Mouse (Mus musculus) CH12.LX (cell line): ENCODE results near the gene Pom121l2. TPM values are rescaled to one million over a fixed set of nuclear protein-coding genes. Genes with fewer than 3 reads are reported as not detected.

Source experiments
- DNase-seq: peaks from one replicate; pipeline ENCODE4 v3.0.0-alpha.2; 2013; ENCODE audit errors: extremely low read depth
- H3K27ac ChIP-seq: 2 replicates; pipeline ENCODE4 v1.5.1; 2012; ENCODE audit warnings: low read depth, mild to moderate bottlenecking, control low read depth, moderate library complexity; ENCODE audit not compliant: insufficient read depth
- H3K27me3 ChIP-seq: replicated peaks from 2 replicates; pipeline ENCODE3; 2012; ENCODE audit warnings: inconsistent platforms
- H3K36me3 ChIP-seq, 2 experiments: replicated peaks in 1 of 2; 2 replicates each; pipeline versions ENCODE3 to v1.6.1; 2012; ENCODE audit warnings: inconsistent platforms in 1 of 2, low read length in 1 of 2, mild to moderate bottlenecking in 1 of 2, mixed read lengths in 1 of 2, moderate library complexity in 1 of 2; ENCODE audit not compliant: control insufficient read depth in 1 of 2, insufficient read depth in 1 of 2
- H3K4me1 ChIP-seq, 2 experiments: 2 replicates each; pipeline ENCODE4 v1.6.1; 2012; ENCODE audit warnings: inconsistent platforms in 1 of 2, moderate library complexity in 1 of 2; ENCODE audit not compliant: insufficient read depth in 2 of 2, control insufficient read depth in 1 of 2
- H3K4me2 ChIP-seq: 2 replicates; pipeline ENCODE4 v1.6.1; 2012; ENCODE audit warnings: low read depth, mild to moderate bottlenecking, control low read depth; ENCODE audit not compliant: poor library complexity, insufficient read depth, severe bottlenecking
- H3K4me3 ChIP-seq, 3 experiments: fragments of 150-350 bp in 1 of 3; sonication (generic) in 1 of 3; replicated peaks in 1 of 3; 2 replicates each; pipeline versions ENCODE3 to v1.5.1; 2011 to 2012; ENCODE audit warnings: low read depth in 2 of 3, low read length in 2 of 3, mild to moderate bottlenecking in 2 of 3, moderate library complexity in 2 of 3, control low read depth in 1 of 3, improper control_type of control experiment in 1 of 3, inconsistent platforms in 1 of 3, mixed read lengths in 1 of 3; ENCODE audit not compliant: poor library complexity in 1 of 3
- H3K79me2 ChIP-seq: replicated peaks from 2 replicates; pipeline ENCODE4 v1.6.1; 2012; ENCODE audit warnings: mild to moderate bottlenecking, moderate library complexity; ENCODE audit not compliant: control insufficient read depth, poor library complexity, insufficient read depth, severe bottlenecking; ENCODE audit errors: extremely low read depth
- H3K9ac ChIP-seq: 2 replicates; pipeline ENCODE4 v1.6.1; 2012; ENCODE audit warnings: low read depth, mild to moderate bottlenecking, control low read depth, moderate library complexity; ENCODE audit not compliant: insufficient read depth
- H3K9me3 ChIP-seq: replicated peaks from 2 replicates; pipeline ENCODE3; 2012; ENCODE audit warnings: low read length, inconsistent platforms, mixed read lengths
- BHLHE40 ChIP-seq: IDR thresholded peaks from 2 replicates; pipeline ENCODE4 v1.6.1; 2011; ENCODE audit warnings: mild to moderate bottlenecking, low read depth, low read length, improper control_type of control experiment
- CHD2 ChIP-seq: IDR thresholded peaks from 2 replicates; pipeline ENCODE4 v1.6.1; 2011; ENCODE audit warnings: low read length, improper control_type of control experiment
- CTCF ChIP-seq, 2 experiments: IDR thresholded peaks in 1 of 2; conservative IDR thresholded peaks in 1 of 2; 2 replicates each; pipeline ENCODE4 v1.5.1; 2011 to 2012; ENCODE audit warnings: low read depth in 2 of 2, low read length in 2 of 2, improper control_type of control experiment in 1 of 2, inconsistent platforms in 1 of 2, mild to moderate bottlenecking in 1 of 2, moderate library complexity in 1 of 2
- E2F4 ChIP-seq: IDR thresholded peaks from 2 replicates; pipeline ENCODE4 v1.6.1; 2011; ENCODE audit warnings: low read depth, low read length, improper control_type of control experiment; ENCODE audit not compliant: insufficient replicate concordance
- ELF1 ChIP-seq: IDR thresholded peaks from 2 replicates; pipeline ENCODE4 v1.6.1; 2014; ENCODE audit warnings: low read depth, mild to moderate bottlenecking, inconsistent platforms, low read length, improper control_type of control experiment
- ETS1 ChIP-seq: conservative IDR thresholded peaks from 2 replicates; pipeline ENCODE4 v1.6.1; 2012; ENCODE audit warnings: low read depth, mild to moderate bottlenecking, inconsistent platforms, low read length, improper control_type of control experiment, moderate library complexity
- GABPA ChIP-seq: IDR thresholded peaks from 2 replicates; pipeline ENCODE4 v1.6.1; 2012; ENCODE audit warnings: low read depth, low read length, improper control_type of control experiment, inconsistent platforms; ENCODE audit not compliant: insufficient replicate concordance
- IRF4 ChIP-seq: IDR thresholded peaks from 2 replicates; pipeline ENCODE4 v1.6.1; 2014; ENCODE audit warnings: low read depth, mild to moderate bottlenecking, inconsistent platforms, low read length, improper control_type of control experiment
- JUN ChIP-seq: IDR thresholded peaks from 2 replicates; pipeline ENCODE4 v1.6.1; 2011; ENCODE audit warnings: low read depth, mild to moderate bottlenecking, low read length, improper control_type of control experiment, moderate library complexity; ENCODE audit not compliant: insufficient read depth
- JUND ChIP-seq: conservative IDR thresholded peaks from 2 replicates; pipeline ENCODE4 v1.6.1; 2011; ENCODE audit warnings: low read depth, low read length, improper control_type of control experiment
- KAT2A ChIP-seq: IDR thresholded peaks from 2 replicates; pipeline ENCODE4 v1.6.1; 2012; ENCODE audit warnings: low read length, improper control_type of control experiment, inconsistent platforms; ENCODE audit not compliant: insufficient replicate concordance
- MAFK ChIP-seq: IDR thresholded peaks from 2 replicates; pipeline ENCODE4 v1.6.1; 2011; ENCODE audit warnings: low read length, improper control_type of control experiment; ENCODE audit not compliant: insufficient replicate concordance
- MAZ ChIP-seq: IDR thresholded peaks from 2 replicates; pipeline ENCODE4 v1.6.1; 2012; ENCODE audit warnings: low read depth, mild to moderate bottlenecking, inconsistent platforms, low read length, improper control_type of control experiment, moderate library complexity
- MYC ChIP-seq: IDR thresholded peaks from 2 replicates; pipeline ENCODE4 v1.6.1; 2011; ENCODE audit warnings: low read depth, mild to moderate bottlenecking, improper control_type of control experiment, low read length
- NELFE ChIP-seq: IDR thresholded peaks from 2 replicates; pipeline ENCODE4 v1.6.1; 2011; ENCODE audit warnings: low read depth, low read length, improper control_type of control experiment
- PAX5 ChIP-seq: IDR thresholded peaks from 2 replicates; pipeline ENCODE4 v1.6.1; 2012; ENCODE audit warnings: low read length, inconsistent platforms, mixed read lengths
- POLR2A ChIP-seq: IDR thresholded peaks from 2 replicates; pipeline ENCODE4 v1.6.1; 2011; ENCODE audit warnings: low read depth, mild to moderate bottlenecking, improper control_type of control experiment, low read length
- SIN3A ChIP-seq: IDR thresholded peaks from 2 replicates; pipeline ENCODE4 v1.6.1; 2012; ENCODE audit warnings: low read length, improper control_type of control experiment, inconsistent platforms
- SMC3 ChIP-seq: IDR thresholded peaks from 2 replicates; pipeline ENCODE4 v1.6.1; 2011; ENCODE audit warnings: low read depth, low read length, improper control_type of control experiment
- TBP ChIP-seq: conservative IDR thresholded peaks from 2 replicates; pipeline ENCODE4 v1.6.1; 2011; ENCODE audit warnings: low read depth, low read length, improper control_type of control experiment
- TCF12 ChIP-seq: IDR thresholded peaks from 2 replicates; pipeline ENCODE4 v1.6.1; 2014; ENCODE audit warnings: low read depth, mild to moderate bottlenecking, inconsistent platforms, low read length, improper control_type of control experiment
- USF2 ChIP-seq: conservative IDR thresholded peaks from 2 replicates; pipeline ENCODE4 v1.6.1; 2011; ENCODE audit warnings: low read depth, low read length, improper control_type of control experiment
- ZC3H11A ChIP-seq: IDR thresholded peaks from 2 replicates; pipeline ENCODE4 v1.6.1; 2012; ENCODE audit warnings: low read depth, mild to moderate bottlenecking, inconsistent platforms, low read length, improper control_type of control experiment
- ZMIZ1 ChIP-seq: IDR thresholded peaks from 2 replicates; pipeline ENCODE4 v1.6.1; 2012; ENCODE audit warnings: low read depth, mild to moderate bottlenecking, inconsistent platforms, low read length, improper control_type of control experiment
- ZNF384 ChIP-seq: IDR thresholded peaks from 2 replicates; pipeline ENCODE4 v1.6.1; 2012; ENCODE audit warnings: low read depth, low read length, improper control_type of control experiment, inconsistent platforms
- dilution Hi-C: fragments of 300-500 bp; cut with MboI; formaldehyde crosslinking; loops from 2 replicates; pipeline ENCODE4 v1.14.3; 2020; ENCODE audit warnings: low sequenced_read_pairs; ENCODE audit not compliant: extremely low pct_unique_long_range_greater_than_20kb, extremely low pct_ligation_motif_present
- in situ Hi-C: fragments of 300-500 bp; cut with MboI; formaldehyde crosslinking; loops from 3 replicates; pipeline ENCODE4 v1.14.3; 2019; ENCODE audit warnings: low sequenced_read_pairs, low pct_ligation_motif_present, low pct_unique_long_range_greater_than_20kb, mixed read lengths
- polyA plus RNA-seq: library from polyadenylated mRNA; unstranded; fragments of >175 nt; gene quantifications from 2 replicates; pipeline ENCODE4 v1.2.1, GENCODE M21; 2012; ENCODE audit warnings: low read depth; ENCODE audit not compliant: insufficient read length
- total RNA-seq, 2 experiments: library from RNA; depleted of rRNA; stranded (reverse); fragments of 300-350 nt in 1 of 2; fragments of >200 nt in 1 of 2; gene quantifications; 2 replicates each; pipeline ENCODE4 v1.2.3; 2012 to 2014

The Pom121l2 gene
- total and polyA plus RNA-seq, 3 experiments, result not detected

- TF ChIP-seq POLR2A, result no peak
These were observed 34.8 kb downstream of the Pom121l2 start (continued) for GRCm38 (mm10) chr13:22015479-22016450.

- Histone ChIP-seq H3K4me1 (peaks cover 0 to 9% of the 10 kb centered on the region in 2 experiments; a peak in 2 of 4 replicates), H3K9ac (peak overlapping the region; percentile 82), H3K4me3 (peak overlapping the region; percentile 50 to 68 (median 64)), H3K4me2 (peak overlapping the region; percentile 85; the same call in 1 of the 2 replicates), H3K27me3 (peaks cover 14% of the 10 kb centered on the region), H3K79me2 (no peaks in the 10 kb centered on the region), H3K36me3 (no peaks in the 10 kb centered on the region), H3K27ac (no peak overlapping the region), H3K9me3 (no peaks in the 10 kb centered on the region)
- dilution Hi-C loops (no loop called here), in situ Hi-C loops (loop anchor here (5.0 to 25.0 kb wide), 3 partner anchors 43 to 845 kb away; partner anchors contain the start of genes Trim27 and Zkscan3)
- no peak for TF ChIP-seq CTCF (conservative IDR thresholded peaks at IDR 0.05 in 1 of 2, IDR thresholded peaks at IDR 0.05 in 1 of 2; ENCODE audit: low read depth in 2 of 2, low read length in 2 of 2)
- TF ChIP-seq ELF1, result peak; percentile 87
- peak; percentile 54 for DNase-seq
These were observed 39.2 kb downstream of the Pom121l2 start for GRCm38 (mm10) chr13:22019934-22020835.

DNA sequence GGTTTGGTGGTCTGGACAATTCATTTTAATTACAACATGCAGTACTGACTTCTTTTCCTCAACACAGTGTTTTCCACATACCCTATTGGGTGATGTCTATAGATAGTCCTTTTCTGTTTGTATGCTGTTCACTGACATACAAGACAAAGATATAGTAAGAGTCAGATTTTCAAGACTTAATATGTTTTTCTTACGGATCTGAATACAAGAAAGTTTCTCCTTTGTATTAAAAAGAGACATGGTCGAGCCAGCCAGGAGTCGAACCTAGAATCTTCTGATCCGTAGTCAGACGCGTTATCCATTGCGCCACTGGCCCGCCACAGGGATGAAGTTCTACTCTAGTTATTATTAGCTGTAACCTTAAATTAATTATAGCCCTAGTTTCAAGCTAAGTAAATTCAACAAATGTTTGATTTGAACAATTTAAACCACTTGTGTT is 39.9 kb downstream of the Pom121l2 start:
- no peaks in the 10 kb centered on the region for H3K36me3 ChIP-seq
- no peak overlapping the region for H3K27ac ChIP-seq
- peak; percentile 76 for DNase-seq
- peak overlapping the region; percentile 67 to 72 (median 68) for H3K4me3 ChIP-seq
- H3K4me1 ChIP-seq, result peaks cover 0 to 6% of the 10 kb centered on the region in 2 experiments; a peak in 2 of 4 replicates
- no peaks in the 10 kb centered on the region for H3K9me3 ChIP-seq
- in situ Hi-C loops (loop anchor here (5.0 to 25.0 kb wide), 3 partner anchors 44 to 846 kb away; partner anchors contain the start of genes Trim27 and Zkscan3), dilution Hi-C loops (no loop called here)
- peak overlapping the region; percentile 92 for H3K9ac ChIP-seq
- peak overlapping the region; percentile 91 for H3K4me2 ChIP-seq
- peaks cover 13% of the 10 kb centered on the region for H3K27me3 ChIP-seq
- no peaks in the 10 kb centered on the region for H3K79me2 ChIP-seq
- TF ChIP-seq GABPA (no peak), USF2 (no peak), TCF12 (no peak), KAT2A (no peak), POLR2A (no peak), SMC3 (no peak), CTCF (conservative IDR thresholded peaks at IDR 0.05 in 1 of 2, IDR thresholded peaks at IDR 0.05 in 1 of 2; ENCODE audit: low read depth in 2 of 2, low read length in 2 of 2) (no peak), MYC (no peak), JUND (no peak), E2F4 (0 out of 2 replicates have a peak, but pooled peaks have one; percentile 63), CHD2 (no peak), ZNF384 (no peak), ETS1 (no peak), MAFK (peak; percentile 96), MAZ (no peak), PAX5 (no peak), NELFE (no peak), ZC3H11A (no peak), SIN3A (no peak), IRF4 (no peak), TBP (peak; percentile 100), JUN (no peak), BHLHE40 (no peak), ZMIZ1 (no peak), ELF1 (peak; percentile 95)
